Mouse (Mus musculus) heart, adult 11 months (tissue): ENCODE measurements around the gene E2f8.

ENCODE experiments used
- DNase-seq: peaks from one replicate; pipeline ENCODE4 v3.0.0; 2022

E2f8 gene

DNA sequence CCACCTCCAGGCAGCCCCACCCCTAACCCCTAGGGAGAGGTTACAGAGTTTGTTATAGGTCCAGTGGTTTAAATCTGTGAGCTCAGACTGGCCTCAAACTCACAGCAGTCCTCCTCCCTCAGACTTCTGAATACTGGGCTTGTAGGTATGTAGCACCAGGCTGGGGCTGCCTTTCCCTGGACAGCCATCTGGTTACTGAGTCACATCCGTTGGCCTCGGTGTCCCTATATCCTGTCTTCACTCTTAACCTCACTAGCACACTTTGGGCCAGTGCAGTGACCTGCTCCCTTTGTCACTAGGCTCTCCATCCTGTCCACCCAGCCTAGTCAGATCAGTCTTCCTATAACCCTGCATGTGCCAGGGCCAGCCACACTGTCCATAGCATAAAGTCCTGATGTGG is 7.4 kb upstream of the E2f8 start:
- DNase-seq, result no peak

- no peak for DNase-seq
These were observed 6.6 kb upstream of the E2f8 start for GRCm38 (mm10) chr7:48887973-48888372.

- no peak for DNase-seq
These were observed 2.8 kb upstream of the E2f8 start for GRCm38 (mm10) chr7:48884266-48884611.

GRCm38 (mm10) chr7:48883525-48884265 is 2.3 kb upstream of the E2f8 start:
- DNase-seq, result no peak

GRCm38 (mm10) chr7:48881971-48882609 is 694 bp upstream of the E2f8 start:
- peak; percentile 95 for DNase-seq

- DNase-seq, result peak; percentile 100
These were observed 560 bp downstream of the E2f8 start for GRCm38 (mm10) chr7:48880591-48881481.

GRCm38 (mm10) chr7:48879574-48879973 is 1.8 kb downstream of the E2f8 start:
- no peak for DNase-seq

- no peak for DNase-seq
These were observed 3.5 kb downstream of the E2f8 start for GRCm38 (mm10) chr7:48877786-48878390.

- DNase-seq, result no peak
These were observed 4.9 kb downstream of the E2f8 start for GRCm38 (mm10) chr7:48876526-48876925.

DNA sequence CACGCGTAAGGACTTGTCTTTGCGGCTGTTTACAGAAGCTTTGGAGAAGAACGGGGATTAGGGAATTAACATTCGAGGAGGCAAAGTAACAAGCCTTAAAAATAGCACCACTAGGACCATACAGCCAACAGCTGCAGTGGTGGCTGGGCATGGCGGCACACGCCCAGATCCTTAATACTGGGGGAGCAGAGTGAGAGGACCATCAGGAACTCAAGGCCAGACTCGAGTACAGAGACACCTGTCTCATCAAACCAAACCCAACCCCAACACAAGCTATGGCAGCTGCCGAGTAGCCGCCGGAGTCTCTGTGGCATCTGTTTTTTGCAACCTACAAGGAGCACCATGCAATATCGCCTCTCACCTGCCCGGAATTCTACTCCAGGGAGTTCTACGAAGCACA is 6.3 kb downstream of the E2f8 start:
- no peak for DNase-seq

GRCm38 (mm10) chr7:48871292-48871691 is 10.1 kb downstream of the E2f8 start:
- DNase-seq, result no peak

DNA sequence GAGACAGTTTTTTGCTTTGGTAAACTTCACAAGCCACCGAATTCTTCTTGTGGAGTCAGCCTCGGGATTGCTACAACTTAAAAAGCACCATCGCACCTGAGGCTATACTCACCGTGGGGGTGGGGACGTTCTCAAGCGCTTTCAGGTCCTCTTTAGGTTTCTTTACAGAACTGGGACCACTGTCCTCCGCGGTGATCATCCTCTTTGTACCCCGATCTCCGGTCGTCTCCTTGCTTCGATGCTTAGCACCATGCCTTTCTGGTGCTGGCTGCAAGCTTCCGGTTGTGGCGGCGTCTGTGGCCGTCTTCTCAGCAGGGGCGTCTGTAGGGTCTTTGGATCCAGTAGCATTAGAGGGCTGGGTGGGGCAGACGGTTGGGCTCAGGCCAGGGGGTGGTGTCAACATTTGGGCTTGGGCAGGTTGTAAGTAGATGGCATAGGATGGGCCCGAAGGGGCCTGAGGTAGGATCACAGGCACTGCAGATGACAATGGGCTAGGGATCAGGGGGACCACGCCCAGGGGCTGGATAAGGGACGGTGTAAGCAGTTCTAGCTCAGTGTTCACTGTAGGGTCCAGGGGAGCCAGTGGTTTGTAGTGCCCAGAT is 10.7 kb downstream of the E2f8 start:
- DNase-seq, result peak; percentile 92

- no peak for DNase-seq
These were observed 11.3 kb downstream of the E2f8 start for GRCm38 (mm10) chr7:48870144-48870543.

- peak; percentile 92 for DNase-seq
These were observed 13.8 kb downstream of the E2f8 start for GRCm38 (mm10) chr7:48867576-48867975.

DNA sequence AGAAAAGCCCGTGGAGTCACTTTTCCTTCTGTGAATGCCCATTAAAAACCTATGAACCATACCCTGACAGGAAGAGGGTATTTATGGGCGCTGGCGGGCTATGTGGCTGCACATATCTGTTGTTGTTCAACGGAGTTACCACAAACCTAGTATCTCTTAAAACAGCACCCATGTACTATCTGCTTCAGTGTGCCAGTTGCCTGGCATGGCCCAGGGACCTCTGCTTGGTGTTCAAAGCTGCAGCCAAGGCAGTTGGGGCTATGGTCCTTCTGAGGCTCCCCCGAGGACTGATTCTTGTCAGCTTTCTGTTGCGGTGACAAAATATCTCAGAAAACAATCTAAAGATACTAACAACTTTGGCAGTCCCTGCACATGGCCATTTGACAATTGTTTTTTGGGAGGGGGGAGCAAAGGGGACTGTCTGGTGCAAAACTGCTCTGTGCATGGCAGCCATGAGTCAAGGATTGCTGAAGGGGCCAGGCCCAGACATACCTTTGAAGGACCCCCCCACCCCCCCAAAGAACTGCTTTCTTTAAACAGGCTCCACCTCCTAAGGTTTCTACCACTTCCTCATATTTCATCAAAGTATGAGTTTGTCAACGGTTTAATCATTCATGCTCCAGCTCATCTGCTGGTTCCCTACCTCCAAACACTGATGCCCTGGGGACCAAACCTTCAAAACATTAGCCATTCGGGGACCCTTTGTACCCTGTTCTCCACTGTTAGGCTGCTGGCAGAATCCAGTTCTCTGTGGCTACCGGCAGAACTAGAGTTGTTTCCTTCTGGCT is 16.5 kb downstream of the E2f8 start:
- DNase-seq, result peak; percentile 65

DNA sequence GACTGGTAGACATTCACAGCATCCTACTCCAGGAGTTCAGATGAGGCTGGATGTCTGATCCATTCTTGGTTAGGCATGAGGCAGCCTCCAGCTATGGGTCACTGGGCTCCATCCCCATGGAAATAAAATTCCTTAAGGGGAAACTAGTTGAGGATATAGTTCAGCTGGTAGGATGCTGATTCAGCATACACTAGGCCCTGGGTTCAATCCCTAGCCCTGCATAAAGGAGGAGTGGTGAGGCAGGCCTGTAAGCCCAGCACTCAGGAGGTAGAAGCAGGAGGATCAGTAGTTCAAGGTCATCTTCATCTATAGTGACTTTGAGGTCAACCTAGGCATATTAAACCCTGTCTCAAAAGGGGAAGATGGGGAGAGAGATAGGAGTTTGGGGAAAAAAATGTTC is 17.2 kb downstream of the E2f8 start:
- DNase-seq, result peak; percentile 66

DNA sequence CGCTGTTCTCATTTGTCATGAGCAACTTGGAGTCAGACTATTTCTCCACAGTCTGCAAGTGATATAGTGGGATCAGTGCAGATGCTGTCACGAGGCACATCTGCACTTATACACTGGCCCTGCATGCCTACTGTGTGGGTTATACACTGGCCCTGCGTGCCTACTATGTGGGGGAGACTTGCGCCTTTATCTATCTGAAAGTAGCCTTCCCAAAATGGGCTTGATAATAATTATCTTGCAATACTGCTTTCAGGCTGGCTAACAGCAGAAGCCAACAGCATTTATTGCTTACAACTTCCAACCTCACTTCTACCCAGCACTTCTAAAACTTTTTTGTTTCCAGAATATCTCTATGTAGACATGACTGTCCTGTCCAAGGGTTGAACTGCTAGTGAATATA is 19.6 kb downstream of the E2f8 start:
- DNase-seq, result peak; percentile 53

DNA sequence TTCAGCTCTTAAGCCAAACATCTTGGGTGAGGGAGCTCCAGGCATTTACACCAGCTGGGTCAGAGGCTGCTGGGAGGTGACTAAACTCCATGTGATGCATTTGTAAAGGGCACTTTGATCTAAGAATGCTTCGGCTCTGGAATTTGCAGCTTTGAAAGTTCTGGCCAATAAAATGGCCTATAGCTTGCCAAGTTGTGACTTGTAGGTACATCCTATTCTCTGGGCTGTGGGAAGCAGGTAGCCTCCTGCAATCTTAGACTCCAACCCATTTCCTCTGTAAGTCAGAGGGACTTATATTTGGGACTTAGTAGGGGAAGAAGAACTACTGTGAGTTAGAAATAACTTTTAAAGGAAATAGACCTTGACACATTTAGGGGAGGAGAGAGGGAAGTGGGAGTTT is 20.4 kb downstream of the E2f8 start:
- DNase-seq, result peak; percentile 65

- DNase-seq, result peak; percentile 30
These were observed 22.0 kb downstream of the E2f8 start for GRCm38 (mm10) chr7:48859362-48859761.

DNA sequence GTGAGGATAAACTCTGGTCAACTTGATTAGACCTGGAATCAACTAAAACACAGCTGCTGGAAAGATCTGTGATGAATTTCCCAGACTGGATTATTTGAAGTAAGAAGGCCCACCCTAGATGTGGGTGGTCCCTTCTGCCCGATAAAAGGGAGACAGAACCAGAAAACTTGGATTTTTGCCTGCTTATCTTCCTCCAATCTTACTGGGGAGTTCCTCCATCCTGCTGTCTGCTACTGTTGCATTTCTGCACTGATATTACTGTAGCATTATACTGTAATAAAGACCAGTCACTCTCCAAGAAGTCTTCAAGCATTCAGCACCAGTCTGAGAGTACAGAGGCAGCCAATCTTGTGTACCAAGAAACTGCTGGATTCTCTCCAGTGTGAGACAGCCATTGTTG is 23.1 kb downstream of the E2f8 start:
- no peak for DNase-seq

- DNase-seq, result peak; percentile 53
These were observed 25.9 kb downstream of the E2f8 start for GRCm38 (mm10) chr7:48855461-48855860.

DNA sequence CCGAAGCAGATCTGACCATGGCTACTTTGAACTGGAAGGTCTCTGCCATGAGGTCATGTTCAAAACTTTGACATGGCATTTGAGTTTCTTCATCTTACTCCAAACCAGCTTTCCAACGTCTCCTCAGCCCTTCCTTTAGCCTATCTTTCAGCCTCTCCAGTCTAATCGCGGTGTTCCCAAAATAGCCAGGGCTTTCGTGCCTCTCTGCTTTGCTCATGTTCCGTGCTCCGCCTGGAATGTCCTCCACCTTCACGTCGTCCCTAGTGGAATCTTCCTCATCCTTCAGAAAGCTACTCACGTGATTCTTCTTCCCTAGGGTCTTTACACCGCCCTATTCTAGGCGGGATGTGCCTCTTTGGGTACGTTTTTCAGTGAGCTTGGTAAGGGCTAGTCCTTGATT is 27.9 kb downstream of the E2f8 start:
- peak; percentile 92 for DNase-seq
